Mouse (Mus musculus) macrophage (primary cell): ENCODE results near the gene Lysmd2. TPM values are rescaled to one million over a fixed set of nuclear protein-coding genes. Genes with fewer than 3 reads are reported as not detected.

Experiments
- H3K27ac ChIP-seq: fragments of 350-480 bp; formaldehyde crosslinking; 2 replicates; pipeline ENCODE4 v1.9.0; 2021
- H3K36me3 ChIP-seq: fragments of 350-480 bp; formaldehyde crosslinking; 2 replicates; pipeline ENCODE4 v1.9.0; 2021; ENCODE audit errors: inconsistent target
- H3K4me3 ChIP-seq: fragments of 350-480 bp; formaldehyde crosslinking; 2 replicates; pipeline ENCODE4 v1.9.0; 2021; ENCODE audit errors: inconsistent target
- H3K79me2 ChIP-seq: fragments of 350-480 bp; formaldehyde crosslinking; 2 replicates; pipeline ENCODE4 v1.9.0; 2021; ENCODE audit errors: inconsistent target
- WGBS: methylation state at CpG from one replicate; pipeline ENCODE4 v1.1.7; 2026; ENCODE audit warnings: inconsistent platforms; ENCODE audit not compliant: missing documents; 5-methylcytosine and 5-hydroxymethylcytosine counted together
- polyA plus RNA-seq: library from polyadenylated mRNA; stranded (reverse); fragments of 250-400 nt; gene quantifications from 3 replicates; pipeline ENCODE4 v1.2.4, GENCODE M21; 2018; ENCODE audit warnings: inconsistent platforms
- total RNA-seq, 78 experiments: library from RNA; depleted of rRNA; stranded (reverse); fragments of 250-400 nt; gene quantifications; 1 replicate in 9 of 78; 2 replicates in 24 of 78; 3 replicates in 43 of 78; 4 replicates in 2 of 78; pipeline ENCODE4 v1.2.4; 2018; ENCODE audit warnings: inconsistent platforms in 56 of 78

Gene Lysmd2
- total RNA-seq (2018; cell fraction: chromatin; rRNA removed) = 1 to 10 TPM in 2 of 26 experiments, under 1 TPM in 2, not detected in 22; 0.60 to 1.5 (median 1.1) TPM
- total RNA-seq (2018; cell fraction: cytosol; rRNA removed) = 1 to 10 TPM in 7 of 26 experiments, under 1 TPM in 18, not detected in 1; 0.13 to 1.6 (median 0.55) TPM
- total RNA-seq (2018; cell fraction: nucleus; rRNA removed) = 1 to 10 TPM in 5 of 26 experiments, under 1 TPM in 4, not detected in 17; 0.46 to 1.8 (median 1.1) TPM
- polyA plus RNA-seq = 0.83 TPM in 1 of 3 replicates, not detected in the others

DNA sequence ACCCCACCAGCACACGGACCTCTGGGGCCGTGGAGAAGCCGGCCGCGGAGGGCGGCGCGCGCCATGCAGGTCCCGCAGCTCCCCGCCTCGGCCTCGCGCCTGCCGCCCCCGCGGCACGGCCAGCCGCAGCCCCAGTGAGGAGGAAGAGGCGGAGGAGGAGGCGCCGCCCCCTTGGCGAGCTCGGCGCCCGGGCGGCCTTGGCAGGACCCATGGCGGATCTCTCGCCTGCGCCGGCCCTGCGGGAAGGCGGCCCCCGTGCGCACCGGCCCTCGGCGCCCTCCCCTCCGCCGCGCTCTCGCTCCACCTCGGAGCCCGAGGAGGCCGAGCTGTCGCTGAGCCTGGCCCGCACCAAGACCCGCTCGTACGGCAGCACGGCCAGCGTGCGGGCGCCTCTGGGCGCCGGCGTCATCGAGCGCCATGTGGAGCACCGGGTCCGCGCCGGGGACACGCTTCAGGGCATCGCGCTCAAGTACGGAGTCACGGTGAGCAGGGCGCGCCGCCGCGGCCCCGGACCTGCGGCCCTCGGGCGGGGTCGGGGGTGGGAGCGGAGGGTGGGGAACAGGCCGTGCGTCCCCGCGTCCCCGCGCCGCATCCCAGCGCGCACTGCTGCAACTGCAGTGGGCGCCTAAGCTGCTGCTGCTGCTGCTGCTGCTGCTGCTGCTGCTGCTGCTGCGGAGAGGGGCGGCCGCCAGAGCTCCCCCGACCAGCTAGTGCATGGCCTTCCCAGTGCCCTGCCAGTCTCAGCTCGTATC lies at the start of gene Lysmd2:
TSS of gene Lysmd2 (plus strand) at position 186 of the 752 bp plus-strand sequence.
- under 1% methylated on average over 78 of the region's 94 CpGs for WGBS
- Histone ChIP-seq H3K79me2 (no peaks in the 10 kb centered on the region), H3K4me3 (no peak within 1 kb of the TSS), H3K27ac (no peak within 1 kb of the TSS), H3K36me3 (no peaks in the 10 kb centered on the region)

DNA sequence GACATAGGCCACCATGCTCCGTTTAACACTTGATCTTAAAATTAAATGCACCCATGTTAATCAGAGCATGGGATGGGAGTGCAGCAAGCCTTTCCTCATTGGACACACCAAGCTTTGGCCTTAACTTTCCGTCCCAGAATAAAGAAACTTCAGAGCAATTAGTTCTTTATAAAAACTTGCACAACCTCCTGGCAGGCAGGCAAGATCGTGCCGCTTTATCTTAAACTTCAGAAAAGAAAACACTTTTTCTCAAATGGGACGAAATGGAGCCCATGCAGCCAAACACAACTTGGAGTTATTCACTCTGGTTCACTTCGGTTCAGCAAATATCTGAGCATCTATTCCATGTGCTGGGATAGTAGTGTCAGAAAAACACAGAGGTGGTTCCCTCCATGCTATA lies 46.2 kb upstream of the Lysmd2 start:
- 94% methylated on average over 6 of the region's 6 CpGs for WGBS
- Histone ChIP-seq H3K79me2 (no peaks in the 10 kb centered on the region), H3K4me3 (no peak overlapping the region), H3K27ac (no peak overlapping the region), H3K36me3 (no peaks in the 10 kb centered on the region)

- no peak overlapping the region for H3K27ac ChIP-seq
- no peaks in the 10 kb centered on the region for H3K79me2 ChIP-seq
- no peak overlapping the region for H3K4me3 ChIP-seq
- 47% methylated on average over 7 of the region's 7 CpGs for WGBS
- no peaks in the 10 kb centered on the region for H3K36me3 ChIP-seq
Measured at GRCm38 (mm10) chr9:75581694-75582350, 43.7 kb upstream of the Lysmd2 start.

DNA sequence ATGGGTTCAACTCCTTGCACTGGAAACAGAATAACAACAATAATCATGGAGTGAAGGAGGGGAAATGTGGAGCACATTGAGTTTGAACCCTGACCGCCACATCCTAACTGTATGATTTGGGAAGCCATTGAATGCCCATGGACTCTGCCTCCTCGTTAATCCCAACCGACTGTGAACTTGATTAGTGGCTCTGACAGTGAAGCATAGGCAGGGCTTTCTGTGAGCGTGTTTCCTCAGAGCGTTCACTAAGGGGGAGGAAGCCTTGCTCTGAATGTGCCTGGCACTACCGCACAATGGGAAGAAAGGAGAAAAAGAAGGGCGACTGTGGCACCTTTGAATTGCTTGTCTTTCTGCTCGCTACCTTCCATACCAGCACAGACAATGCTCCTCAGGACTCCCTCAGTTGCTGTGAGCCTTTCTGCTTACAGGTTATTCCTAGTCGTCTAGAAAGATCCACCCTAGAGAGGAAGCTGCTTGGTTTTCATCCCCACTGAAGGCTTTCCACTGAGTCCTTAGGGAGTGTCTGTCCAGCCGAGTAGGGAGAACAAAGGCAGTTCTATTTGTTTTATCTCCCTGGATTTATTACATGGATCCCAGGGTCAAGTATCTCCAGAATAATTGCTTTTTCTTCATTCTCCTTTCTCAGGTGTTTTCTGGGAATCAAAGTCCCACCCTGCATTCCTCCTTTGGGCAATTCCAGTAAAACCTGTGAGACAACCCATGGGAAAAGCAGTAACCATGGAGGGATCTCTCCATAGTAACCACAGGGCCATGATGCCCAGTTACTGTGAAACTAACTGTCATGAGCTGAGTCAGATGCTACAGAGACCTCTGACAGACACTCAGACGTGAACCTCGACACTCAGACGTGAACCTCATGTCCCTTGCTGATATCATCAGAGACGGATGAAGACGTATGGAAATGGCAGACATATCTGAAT lies 35.4 kb upstream of the Lysmd2 start:
- Histone ChIP-seq H3K4me3 (no peak overlapping the region), H3K27ac (no peak overlapping the region), H3K79me2 (no peaks in the 10 kb centered on the region), H3K36me3 (no peaks in the 10 kb centered on the region)
- WGBS = 92% methylated on average over 15 of the region's 15 CpGs

DNA sequence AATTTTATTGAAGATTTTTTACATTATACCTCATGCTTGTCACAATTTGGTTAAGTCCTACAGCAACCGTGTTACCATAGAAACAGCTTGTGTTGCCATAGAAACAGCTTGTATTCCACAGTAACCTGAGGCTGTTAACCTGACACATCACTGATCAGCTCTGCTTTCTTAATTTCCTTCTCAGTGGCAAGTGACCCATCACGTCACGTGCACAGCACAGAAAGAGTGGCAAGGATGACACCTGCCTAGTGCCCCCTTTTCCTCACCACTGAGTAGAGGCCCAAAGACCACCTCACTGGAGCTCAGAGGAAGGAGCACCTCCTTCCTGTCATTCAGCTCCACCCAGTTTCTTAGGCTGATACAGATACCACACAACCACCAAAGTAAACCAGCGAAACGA lies 32.1 kb upstream of the Lysmd2 start:
- no peaks in the 10 kb centered on the region for H3K79me2 ChIP-seq
- 95% methylated on average over 5 of the region's 5 CpGs for WGBS
- no peaks in the 10 kb centered on the region for H3K36me3 ChIP-seq
- H3K4me3 ChIP-seq = no peak overlapping the region
- no peak overlapping the region for H3K27ac ChIP-seq

DNA sequence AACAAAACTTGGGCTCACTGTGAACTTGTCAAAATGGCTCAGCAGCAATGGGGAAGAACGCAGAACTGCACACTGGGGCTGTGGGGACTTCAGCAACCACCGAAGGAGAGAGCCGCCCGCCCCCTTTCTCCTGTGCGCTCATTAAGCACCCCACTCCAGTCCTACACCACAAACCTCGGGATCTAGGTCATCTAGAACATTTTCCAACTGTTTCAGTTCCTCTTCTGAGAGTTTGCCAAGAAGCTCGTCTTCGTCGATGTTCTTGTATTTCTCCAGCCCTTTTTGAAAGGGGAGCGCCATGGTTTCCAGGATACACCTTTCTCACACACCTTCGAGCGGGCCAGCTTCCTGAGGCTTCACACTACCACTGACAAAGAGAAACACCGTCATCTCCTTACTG lies 28.5 kb upstream of the Lysmd2 start:
- Histone ChIP-seq H3K4me3 (no peak overlapping the region), H3K36me3 (no peaks in the 10 kb centered on the region), H3K79me2 (no peaks in the 10 kb centered on the region), H3K27ac (no peak overlapping the region)
- 67% methylated on average over 12 of the region's 13 CpGs for WGBS

DNA sequence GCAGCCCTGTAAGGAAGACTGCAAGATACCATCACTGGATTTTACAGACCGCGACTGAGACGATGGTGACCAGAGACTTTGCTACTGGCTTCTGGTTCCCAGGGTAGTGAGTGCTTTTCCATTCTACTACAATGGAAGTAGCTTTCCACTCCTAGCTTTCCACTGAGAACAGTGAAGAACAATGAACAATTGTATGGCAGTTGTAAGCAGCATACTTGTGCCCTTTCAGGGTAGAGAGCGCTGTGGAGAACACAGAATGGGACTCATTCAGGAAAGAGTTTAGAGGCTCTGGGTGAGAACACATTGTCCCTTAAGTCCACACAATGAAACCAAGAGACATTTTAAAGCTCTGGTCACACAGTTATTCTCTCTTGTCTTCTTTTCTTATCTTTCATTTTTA lies 27.9 kb upstream of the Lysmd2 start:
- Histone ChIP-seq H3K79me2 (no peaks in the 10 kb centered on the region), H3K36me3 (no peaks in the 10 kb centered on the region), H3K4me3 (no peak overlapping the region), H3K27ac (no peak overlapping the region)
- WGBS = 92% methylated on average over 4 of the region's 4 CpGs

DNA sequence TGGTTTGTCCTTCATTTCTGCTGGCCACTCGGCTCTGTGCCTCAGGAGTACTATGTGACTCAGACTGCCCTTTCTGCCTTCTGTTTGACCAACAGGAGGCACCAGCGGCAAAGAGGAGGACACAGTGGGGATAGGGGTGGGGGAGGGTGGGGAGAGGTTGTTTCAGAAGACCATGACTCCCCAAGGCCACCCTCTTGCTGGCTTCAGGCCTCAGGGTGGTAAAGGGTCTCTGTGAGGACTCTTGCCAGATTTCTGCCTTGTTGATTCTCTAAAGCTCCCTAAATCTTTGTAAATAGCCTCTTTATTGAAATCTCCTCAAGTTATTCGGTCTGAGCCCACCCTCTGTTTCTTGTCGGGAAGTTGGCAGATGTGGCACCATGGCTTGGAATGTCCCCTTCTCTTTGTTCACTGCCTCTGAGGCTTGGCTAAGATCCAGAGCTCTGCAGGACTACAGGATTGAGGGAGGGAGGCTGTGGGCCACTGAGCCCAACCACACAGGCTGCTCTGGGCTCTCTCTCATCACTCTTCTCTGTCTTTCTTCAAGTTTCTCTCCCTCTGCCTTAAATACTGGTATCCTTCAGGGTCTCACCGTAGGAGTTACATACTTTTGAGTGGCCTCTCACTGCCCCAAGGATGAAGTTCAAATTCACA lies 26.2 kb upstream of the Lysmd2 start:
- no peaks in the 10 kb centered on the region for H3K79me2 ChIP-seq
- no peak overlapping the region for H3K4me3 ChIP-seq
- WGBS = 67% methylated on average over 5 of the region's 5 CpGs
- no peaks in the 10 kb centered on the region for H3K36me3 ChIP-seq
- H3K27ac ChIP-seq = no peak overlapping the region

GRCm38 (mm10) chr9:75600166-75600934 lies 25.2 kb upstream of the Lysmd2 start:
- 85% methylated on average over 7 of the region's 7 CpGs for WGBS
- no peaks in the 10 kb centered on the region for H3K36me3 ChIP-seq

GRCm38 (mm10) chr9:75601510-75601909 lies 24.0 kb upstream of the Lysmd2 start:
- Histone ChIP-seq H3K4me3 (no peak overlapping the region), H3K79me2 (no peaks in the 10 kb centered on the region), H3K27ac (no peak overlapping the region), H3K36me3 (no peaks in the 10 kb centered on the region)
- 23% methylated on average over 7 of the region's 12 CpGs for WGBS

More at GRCm38 (mm10) chr9:75600166-75600934, 25.2 kb upstream of the Lysmd2 start:
- no peak overlapping the region for H3K27ac ChIP-seq
- H3K4me3 ChIP-seq = no peak overlapping the region
- H3K79me2 ChIP-seq = no peaks in the 10 kb centered on the region

DNA sequence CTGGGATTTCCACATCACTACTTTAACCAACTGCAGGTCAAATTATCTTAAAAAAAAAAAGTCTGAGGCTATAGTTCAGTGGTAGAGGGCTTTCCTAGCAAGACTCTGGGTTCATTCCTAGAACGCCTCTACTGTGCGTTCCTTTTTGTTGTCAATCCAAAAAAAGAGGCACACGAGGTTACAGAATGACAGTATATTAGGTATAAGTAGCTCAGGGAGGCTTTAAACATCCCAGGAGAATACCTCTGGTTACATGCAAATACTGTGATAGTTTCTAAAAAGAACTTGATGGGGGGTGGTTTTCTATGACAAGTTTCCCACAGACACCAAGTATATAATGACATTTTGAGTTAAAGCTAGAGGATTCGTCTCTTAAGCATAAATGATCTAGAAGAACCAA lies 18.0 kb upstream of the Lysmd2 start:
- Histone ChIP-seq H3K27ac (no peak overlapping the region), H3K79me2 (no peaks in the 10 kb centered on the region), H3K4me3 (no peak overlapping the region), H3K36me3 (no peaks in the 10 kb centered on the region)
- WGBS = 92% methylated on average over 4 of the region's 4 CpGs

GRCm38 (mm10) chr9:75609505-75609904 lies 16.0 kb upstream of the Lysmd2 start:
- WGBS = 75% methylated on average over 1 of the region's 1 CpGs
- Histone ChIP-seq H3K27ac (no peak overlapping the region), H3K4me3 (no peak overlapping the region), H3K79me2 (no peaks in the 10 kb centered on the region), H3K36me3 (no peaks in the 10 kb centered on the region)

- H3K27ac ChIP-seq = no peak overlapping the region
- H3K4me3 ChIP-seq = no peak overlapping the region
- WGBS = 55% methylated on average over 16 of the region's 16 CpGs
- no peaks in the 10 kb centered on the region for H3K36me3 ChIP-seq
- no peaks in the 10 kb centered on the region for H3K79me2 ChIP-seq
Measured at GRCm38 (mm10) chr9:75609965-75610364, 15.6 kb upstream of the Lysmd2 start.
